Mouse (Mus musculus) mature B cell (primary cell): ENCODE data around the gene Rbfox3.

Experiments
- in situ Hi-C: fragments of 300-500 bp; cut with MboI; formaldehyde crosslinking; loops from 2 replicates; pipeline ENCODE4 v1.14.3; 2019

Gene Rbfox3

DNA sequence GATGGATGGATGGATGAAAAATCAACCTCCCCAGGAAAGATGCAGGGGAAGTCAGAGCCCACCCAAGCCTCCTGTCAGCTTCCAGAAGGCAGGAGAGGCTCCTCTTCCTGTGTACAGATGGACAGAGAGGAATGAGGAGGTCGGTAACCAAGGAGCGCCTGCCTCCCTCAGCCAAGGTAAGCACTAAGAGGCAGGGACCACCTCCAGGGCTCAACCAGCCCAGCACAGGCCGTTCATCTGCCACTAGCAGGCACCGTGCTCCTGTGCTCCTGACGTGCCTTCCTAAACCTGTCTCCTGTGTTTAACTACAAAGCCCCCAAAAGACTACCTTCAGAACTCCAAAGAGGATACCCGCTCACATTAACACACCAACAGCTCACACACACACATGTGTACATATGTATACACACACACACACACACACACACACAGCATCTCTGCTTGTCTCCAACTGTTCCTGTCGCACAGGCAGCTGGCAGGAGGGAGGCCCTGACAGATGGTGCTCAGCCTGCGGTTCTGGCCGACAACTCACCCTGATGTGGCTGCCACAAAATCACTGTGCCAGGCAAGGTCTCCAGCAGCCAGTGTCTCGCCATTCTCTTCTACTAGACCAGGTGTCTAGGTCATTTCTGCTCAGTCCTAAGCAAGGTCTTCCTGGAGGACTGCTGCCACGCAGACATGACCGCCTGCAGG is 151.0 kb downstream of the Rbfox3 start:
- in situ Hi-C loops: no loop called here

DNA sequence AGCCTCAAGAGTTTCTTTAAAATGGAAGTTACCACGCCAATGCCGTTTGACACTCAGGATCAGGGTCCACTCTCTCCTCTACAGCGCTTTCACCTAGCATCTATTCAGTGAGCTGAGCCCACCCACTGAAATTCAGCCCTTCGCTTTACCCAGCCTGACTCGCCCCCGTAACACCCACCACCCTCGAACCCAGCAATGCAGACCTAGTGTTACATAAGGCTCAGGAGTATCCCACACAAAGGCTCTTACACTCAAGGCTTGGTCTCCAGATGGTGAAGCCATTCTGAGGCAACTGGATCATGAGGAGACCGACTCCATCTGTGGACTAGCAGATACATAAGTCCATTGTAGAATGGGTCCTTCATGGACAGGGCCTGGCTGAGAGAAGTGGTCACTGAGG is 152.2 kb downstream of the Rbfox3 start:
- in situ Hi-C loops: no loop called here

DNA sequence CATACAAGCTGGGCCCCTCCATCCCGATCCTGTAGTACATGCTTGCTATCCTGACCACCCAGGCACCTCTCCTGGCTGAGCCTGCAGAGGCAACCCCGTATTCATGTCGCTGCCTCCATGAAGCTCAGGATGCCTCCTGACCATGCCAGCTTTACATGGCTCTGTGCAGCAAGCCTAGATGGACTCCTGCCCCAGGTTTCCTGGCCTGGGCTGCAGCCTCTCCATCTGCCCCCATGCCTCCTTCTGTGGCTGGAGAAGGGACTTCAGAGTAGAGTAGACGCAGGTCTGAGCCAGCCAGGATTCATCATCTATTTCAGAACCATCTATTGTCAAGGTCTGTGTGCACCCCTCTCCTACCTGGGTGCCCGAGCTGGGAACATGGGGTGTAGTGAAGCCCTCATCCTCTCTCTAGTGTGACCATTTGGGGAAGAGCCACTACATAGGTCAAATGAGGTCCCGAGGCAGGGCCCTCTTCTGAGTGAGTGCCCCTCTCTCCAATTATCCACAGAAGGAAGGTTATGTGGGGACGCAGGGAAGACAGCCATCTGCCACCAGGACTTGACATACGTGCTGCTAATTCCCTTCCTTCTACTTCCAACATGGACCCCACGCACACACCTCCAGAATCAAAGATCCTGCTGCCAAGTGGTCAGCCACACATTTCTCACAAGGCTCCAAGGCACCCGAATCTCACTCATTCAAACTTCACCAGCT is 153.0 kb downstream of the Rbfox3 start:
- in situ Hi-C loops: no loop called here

DNA sequence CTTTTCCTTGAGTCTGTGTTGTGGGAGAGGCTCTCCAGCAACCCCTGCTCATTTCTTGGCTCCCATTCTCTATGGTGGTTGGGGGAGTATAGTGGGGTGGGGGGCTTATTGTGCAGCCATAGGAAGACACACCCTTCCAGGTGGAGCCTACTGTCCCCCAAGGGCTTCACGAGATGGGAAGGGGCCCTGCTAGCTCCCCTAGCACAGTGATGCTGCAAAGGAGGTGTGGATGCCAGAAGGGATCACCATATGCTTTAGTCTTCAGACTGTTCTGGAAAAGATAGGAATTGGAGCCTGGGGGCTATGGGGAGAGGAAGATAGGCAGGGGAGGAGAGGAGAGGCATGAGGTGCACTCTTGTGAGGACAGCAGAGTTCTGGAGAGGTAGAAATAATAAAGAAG is 153.9 kb downstream of the Rbfox3 start:
- in situ Hi-C loops: no loop called here

DNA sequence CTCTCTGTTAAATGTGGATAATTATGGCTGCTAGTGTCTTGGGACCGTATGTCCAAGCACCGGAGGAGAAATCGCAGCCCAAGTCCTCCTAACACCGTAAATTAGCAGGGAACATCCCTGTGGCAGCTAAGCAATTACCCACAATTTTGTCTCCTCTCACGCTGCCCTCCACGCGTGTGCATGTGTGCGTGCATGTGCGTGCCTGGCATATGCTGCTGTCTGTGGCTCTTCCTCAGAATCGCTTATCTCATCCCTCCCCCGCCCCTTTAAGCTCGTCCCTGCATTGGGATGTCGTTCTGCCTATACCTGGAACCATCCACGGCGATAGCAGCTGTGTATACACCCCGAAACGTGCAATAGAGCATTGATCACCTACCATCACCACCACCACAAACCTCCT is 156.4 kb downstream of the Rbfox3 start:
- in situ Hi-C loops: no loop called here

DNA sequence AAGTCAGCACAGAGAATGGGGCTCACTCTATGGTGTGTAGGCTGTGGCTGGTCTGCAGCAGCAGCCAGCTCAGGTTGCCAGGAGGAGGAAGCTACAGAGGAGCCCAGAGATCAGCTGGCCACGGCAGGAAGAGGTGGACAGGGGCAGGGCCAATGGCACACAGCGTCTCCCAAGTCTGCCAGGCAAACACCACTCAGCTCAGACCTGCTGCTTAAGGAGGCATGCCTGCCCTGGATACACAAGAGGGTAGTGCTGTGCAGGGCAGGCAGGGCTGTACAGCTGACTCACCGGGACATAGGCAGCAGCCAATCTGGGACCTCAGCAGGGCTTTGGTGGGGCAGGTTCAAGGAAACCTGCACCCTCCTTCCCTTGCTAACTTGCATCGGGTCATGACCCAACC is 156.9 kb downstream of the Rbfox3 start:
- in situ Hi-C loops: no loop called here

DNA sequence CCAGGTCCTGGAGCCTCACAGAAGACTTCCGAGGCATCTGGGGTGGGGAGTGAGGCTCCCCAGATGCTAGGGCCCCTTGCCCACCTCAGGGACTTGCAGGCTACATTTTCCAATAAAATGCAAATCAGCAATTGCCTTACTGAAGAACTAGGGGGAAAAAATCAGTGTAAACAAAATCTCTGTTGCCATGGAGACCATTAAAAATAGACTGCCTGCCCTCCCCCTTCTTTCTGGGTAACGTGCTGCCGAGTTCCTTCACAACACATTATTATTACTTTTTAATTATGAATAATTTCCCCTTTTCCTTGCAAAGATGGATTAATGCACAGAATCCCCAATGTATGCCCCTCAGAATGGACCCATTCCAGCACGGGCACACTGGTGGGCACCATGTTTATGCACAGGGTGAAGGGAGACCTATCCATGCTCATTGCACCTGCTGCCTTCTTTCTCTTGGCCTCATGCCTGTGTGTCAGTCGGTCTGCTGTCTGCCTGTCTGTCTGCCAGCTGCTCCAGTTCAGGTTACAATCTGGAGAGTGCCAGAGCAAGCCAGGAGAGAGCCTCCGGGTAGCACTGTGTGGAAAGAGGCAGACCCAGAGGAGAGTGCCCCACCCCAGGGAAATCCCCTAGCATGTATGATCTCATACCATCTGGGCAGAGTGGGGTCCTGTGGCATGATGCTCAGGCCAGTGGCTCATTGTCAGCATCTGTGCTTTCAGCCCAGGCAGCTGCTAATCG is 159.3 kb downstream of the Rbfox3 start:
- in situ Hi-C loops: no loop called here

DNA sequence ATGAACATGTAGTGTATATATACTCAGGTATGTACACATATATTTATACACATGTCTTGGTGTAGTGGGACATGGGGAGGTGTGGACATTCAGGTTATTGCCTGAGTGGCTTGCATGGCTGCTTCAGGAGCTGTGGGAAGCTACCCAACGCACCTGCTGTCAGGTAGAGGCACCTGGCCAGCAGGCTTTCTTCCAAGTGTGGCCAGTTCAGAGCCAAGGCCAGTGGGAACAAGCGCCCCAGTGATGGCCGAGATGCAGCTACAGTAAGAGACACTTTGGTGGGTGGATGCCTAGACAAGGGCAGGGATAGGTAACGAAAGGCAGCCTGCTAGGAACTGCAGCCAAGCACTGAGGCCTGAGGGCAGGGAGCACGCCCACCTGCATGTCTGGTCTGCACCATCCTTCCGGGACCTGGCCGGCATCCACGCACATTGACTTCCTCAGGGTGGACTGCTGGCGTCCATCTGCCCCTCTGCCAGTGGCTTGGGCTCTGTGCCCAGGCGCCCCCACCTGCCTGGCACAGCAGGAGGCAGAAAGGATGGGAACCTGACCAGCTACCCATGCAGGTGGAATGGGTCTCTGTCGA is 160.6 kb downstream of the Rbfox3 start:
- in situ Hi-C loops: no loop called here

DNA sequence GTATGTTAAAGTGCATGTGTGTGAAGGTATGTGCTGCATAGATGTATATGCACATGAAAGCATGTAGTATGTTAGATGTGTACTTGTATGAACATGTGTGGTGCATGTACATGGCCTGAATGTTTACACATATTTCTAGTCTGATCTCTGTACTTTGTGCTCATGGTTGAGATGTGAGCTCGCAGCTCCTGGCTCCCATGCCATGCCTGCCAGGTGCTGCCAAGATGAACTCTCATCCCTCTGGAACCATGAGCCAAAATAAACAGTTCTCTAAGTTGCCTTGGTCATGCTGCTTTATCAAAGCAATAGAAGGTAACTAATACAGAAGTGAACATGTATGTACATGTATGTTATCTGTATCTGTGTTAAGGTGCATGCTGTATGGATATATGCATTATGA is 161.9 kb downstream of the Rbfox3 start:
- in situ Hi-C loops: no loop called here

DNA sequence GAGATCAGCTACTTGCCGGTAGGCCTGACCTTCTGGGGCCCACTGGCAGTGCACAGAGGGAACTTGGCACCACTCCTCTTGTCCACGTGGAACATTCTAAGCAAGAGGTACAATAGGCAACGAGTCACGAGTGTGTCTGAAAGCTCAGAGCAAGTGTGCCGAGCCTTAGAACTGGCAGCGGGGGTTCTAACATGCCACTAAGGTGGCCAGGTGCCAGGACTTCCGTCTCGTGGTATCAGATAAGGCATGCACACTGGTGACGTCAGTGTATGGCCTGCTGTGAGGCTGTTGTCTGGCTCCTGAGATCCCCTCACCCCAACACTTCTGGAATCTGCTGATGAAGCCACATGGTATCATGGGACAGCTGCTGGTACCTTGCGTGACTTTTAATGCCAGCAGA is 162.8 kb downstream of the Rbfox3 start:
- in situ Hi-C loops: no loop called here

DNA sequence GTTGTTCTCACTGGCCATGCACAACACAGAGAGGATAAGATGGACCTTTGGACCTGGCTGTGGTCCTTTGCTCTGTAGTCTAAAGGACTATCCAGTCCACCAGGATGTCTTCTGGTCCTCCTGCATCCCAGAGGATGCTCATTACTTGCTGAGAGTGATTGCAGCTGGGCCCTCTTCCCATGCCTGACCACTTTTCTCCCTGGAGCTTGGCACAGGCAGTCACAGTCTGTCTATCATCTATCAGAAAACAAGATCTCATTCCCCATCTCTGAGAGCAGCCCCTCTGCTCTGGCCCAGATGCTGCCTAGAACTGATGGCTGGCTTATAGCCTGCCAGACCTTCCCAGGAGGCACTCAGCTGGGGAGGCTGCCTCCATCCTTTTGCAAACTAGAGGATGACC is 166.1 kb downstream of the Rbfox3 start:
- in situ Hi-C loops: no loop called here

DNA sequence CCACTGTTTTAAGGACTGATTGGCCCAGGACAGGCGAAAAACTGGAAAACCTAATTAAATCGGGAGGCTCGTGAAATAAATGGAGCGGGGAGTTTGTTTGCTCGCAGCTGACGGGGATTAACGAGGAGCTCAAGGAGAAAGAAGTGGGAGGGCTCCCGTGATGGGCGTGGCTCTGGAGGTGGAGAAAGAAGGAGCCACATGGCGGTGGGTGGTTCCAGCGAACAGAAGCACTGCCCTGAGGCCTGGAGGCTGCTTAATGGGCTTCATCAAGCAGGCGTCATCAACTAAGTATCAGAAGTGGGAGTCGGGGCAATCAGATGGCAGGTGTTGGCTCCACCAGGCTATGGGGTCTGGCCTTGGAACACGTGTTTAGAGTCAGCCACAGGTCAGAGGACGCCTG is 166.6 kb downstream of the Rbfox3 start:
- in situ Hi-C loops: no loop called here

DNA sequence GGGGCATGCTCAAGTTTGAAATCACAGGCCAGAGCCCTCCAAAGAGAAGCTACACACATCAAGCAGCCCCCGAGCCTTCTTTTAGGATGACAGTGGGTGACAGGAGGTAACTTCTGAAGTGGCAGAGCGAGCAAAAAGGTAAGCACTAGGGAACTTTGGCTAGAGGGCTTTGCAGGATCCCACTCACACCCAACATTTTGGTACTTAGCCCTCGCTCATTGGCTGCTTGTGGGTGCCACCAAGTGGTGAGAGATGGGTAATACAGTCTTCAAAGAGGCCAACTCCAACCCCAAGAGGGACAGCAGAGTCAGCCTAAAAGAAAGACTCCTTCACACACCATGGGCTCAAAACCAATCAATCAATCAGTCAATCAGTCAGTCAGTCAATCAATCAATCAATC is 168.6 kb downstream of the Rbfox3 start:
- in situ Hi-C loops: no loop called here

DNA sequence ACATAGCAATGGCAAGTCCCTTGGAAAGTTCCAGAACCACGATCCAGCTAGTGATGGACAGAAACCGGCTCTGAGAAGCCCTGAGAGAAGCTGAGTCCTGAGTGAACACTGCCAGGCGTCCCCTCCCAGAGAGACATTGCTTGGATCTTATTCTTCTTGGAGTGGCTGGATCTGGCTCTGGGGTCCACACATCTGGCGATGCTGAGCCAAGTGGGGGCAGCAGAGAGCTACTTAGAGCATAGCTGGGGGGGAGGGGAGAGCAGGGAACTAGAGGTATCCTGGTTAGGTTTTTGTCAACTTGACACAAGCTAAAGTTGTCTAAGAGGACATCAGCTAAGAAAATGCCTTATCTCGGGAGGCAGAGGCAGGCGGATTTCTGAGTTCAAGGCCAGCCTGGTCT is 170.1 kb downstream of the Rbfox3 start:
- in situ Hi-C loops: no loop called here

DNA sequence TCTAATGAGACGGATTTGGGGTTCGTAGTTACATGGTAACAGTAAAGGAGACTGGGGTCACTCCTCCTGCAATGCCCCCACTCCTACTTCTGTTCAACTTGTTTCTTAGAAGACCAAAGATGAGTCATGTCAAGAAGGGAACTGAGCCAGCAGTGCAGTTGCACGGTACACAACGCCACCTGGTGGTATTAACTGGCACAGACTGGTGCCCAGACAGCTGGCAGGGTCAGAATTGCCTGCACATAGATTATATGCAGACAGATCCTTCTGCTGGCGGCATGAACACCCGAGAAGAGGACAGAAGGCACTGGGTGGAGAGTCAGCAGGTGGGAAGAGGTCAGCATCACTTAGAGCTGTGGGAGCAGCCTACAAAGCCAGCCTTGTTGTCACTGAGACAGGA is 171.4 kb downstream of the Rbfox3 start:
- in situ Hi-C loops: no loop called here

DNA sequence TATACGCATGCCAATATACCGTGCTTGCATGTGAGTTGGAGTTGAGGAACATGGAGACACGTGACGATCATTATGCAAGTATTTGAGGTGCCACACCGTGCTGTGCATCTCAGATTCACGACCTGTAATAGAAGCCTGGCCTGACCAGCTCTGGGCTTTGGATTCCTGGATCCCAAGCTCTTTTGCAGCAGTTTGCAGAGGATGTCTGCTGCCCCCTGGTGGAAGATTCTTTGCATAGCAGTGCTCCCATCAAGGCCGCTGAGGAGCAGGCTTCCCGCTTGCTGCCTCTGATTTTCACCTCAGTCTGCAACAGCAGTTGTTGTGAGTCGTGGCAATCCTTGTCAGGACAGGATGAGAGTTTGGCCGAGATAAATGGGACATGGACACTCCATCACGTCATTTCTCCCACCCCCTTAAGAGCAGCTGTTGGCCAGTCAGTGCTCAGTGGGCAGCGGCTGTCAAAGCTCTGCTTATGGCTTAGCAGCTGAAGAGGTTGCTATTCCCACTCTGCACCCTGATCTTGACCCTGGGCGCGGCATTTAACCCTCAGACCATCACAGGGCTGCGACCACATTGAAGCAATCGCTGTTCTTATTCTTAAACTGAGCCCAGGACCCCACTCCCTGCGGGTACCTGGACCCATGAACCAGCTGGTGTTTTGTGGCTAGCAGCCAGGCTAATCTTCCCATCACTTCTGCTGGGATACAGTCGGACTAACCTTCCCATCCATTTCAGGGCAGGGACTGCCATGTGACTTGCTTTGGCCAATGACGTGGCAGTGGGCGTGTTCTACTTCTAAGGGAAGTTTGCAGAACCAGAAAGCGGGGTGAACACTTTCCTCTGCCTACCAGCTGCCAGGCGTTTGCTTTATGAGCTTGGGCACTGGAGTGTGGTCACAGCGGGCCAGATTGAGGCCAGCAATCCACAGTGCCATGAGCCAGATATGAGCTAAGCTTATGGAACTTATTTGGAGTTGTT is 172.3 kb downstream of the Rbfox3 start:
- in situ Hi-C loops: no loop called here

DNA sequence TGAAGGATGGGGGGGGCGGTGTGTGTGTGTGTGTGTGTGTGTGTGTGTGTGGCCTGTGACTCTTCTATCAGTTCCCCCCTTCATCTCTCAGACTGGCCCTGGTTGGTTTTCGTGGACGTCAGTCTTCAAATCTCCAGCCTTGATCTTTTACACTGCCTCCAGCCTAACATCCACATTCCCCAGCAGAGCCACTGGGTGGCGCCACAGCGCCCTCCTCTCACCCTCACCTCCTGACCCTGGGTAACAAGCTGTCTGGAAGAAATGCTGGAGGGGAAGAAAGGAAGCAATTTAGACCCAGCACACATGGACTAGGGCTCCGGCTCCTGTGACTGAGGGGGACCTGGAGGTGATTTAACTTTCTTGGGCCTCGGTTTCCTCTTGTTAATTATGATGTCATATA is 173.1 kb downstream of the Rbfox3 start:
- in situ Hi-C loops: no loop called here

DNA sequence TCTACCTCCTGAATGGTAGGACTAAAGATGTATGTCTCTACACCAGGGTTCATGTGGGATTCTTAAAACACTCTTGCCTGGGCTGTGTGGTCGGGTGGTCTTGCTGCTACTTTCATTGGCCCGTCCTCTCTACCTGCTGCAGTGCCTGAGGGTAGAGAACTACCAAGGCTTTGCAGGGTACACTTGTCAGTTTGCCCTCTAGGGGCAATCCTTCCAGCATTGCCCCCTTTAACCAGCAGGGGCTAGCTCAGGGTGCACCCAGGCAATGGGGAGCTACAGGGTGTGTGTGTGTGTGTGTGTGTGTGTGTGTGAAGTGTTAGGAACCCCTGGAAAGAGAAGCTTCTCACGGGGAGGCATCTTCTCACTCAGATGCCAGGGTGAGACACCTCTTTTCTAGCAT is 173.6 kb downstream of the Rbfox3 start:
- in situ Hi-C loops: no loop called here

DNA sequence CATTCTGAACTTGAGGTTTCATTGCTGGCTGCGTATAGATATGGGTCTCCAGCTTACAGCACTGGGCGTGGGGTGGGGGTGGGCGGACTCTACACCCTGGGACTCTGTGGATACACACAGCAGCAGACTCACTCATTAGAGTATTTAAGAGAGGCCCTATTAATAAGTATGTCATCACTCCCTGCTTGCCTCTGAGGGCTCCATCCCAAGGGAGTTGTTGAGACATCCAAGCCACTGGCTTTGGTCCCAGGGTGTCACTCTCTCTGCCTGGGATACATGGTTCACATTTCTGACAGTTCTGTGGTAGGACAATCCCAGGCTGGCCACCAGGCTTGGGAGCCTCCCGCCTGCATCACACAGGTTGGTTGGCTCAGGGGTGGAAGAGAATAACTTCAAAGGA is 174.4 kb downstream of the Rbfox3 start:
- in situ Hi-C loops: no loop called here

DNA sequence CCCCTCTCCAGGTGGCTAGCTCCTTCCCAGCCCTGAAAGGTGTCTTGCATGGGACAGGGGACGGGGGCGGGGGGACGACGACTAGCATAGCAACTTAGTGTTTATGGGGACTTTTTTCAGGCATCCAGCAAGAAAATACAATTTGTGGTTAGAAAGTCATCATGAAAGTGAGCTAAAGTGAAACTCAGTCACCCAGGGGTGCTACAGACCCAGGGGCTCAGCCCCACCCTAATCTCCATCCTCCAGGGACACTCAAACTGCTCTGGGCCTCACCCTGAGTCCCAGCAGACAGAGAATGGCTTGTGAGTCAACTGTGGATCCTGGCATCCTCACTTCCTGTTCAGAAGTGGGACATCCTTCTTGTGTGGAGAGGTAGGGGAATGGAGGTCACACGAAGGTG is 179.7 kb downstream of the Rbfox3 start:
- in situ Hi-C loops: no loop called here

DNA sequence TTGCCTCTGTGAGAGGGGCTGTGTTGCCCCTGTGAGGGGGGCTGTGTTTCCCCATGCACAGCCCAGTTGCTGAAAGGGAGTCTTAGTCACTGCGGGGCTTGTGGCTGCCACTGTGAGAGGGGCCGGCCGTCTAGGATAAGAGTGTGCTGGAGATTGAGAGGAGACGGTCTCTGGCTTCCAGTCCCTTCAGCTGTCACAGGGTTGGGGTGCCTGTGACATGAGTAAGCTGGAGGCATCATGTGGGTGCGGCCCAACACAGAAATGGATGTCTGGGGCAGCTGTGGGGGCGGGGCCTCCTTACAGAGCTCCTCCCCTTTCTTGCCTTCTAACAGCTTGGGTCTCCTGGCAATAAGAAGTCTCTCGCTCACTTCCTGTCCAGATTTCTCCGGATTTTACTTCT is 182.0 kb downstream of the Rbfox3 start:
- in situ Hi-C loops: no loop called here

DNA sequence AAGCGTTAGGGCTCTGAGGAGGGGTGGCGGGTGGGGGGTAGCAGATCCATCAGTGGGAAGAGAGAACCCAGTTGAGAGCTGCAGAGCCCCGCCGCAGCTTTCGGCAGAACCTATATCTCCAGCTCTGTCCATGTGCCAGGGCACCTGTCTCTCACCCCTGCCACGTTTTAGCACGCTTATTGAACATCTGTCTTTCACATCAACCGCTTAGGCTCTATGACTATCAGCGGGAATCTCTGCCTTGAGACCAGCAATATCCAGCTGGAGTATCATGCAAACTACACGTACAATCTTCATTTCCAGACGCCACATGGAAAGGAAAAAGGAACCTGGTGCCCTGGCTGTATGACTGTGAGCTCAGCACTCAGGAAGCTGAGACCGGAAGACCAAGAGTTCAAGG is 182.6 kb downstream of the Rbfox3 start:
- in situ Hi-C loops: no loop called here
